Mouse (Mus musculus): ENCODE measurements around the gene Podxl. TPM values are rescaled to one million over a fixed set of nuclear protein-coding genes. Genes with fewer than 3 reads are reported as not detected.

Gene Podxl
- polyA plus RNA-seq, 1 experiment from 2014 or later, result 17.2 TPM

DNA sequence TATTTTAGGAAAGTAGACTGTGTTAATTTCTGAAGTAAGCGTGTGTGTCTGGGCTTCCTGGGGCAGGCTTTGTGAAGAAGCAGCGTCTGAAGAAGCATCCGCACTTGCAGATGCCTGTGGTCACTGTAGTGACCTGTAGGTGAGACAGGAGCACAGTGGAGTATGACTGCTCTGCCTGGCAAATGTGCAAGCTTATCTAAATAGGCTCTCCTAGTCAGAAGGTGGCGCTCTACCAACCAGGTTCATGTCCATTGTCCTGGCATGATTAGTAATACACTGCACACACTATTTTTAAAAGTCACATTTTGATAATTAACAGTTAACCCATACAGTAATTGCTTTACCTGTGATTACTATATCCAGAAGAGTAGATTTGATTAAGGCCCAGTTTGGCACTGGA is 85.6 kb downstream of the Podxl start:
- Histone ChIP-seq H3K4me1 (peaks cover 7% of the 10 kb centered on the region; the same call in 1 of the 2 replicates), H3K9me3 (no peaks in the 10 kb centered on the region), H3K27me3 (ENCODE audit: poor library complexity, severe bottlenecking) (no peaks in the 10 kb centered on the region), H3K4me3 (no peak overlapping the region), H3K27ac (no peak overlapping the region), H3K36me3 (replicated peaks) (peaks cover 53% of the 10 kb centered on the region)
- 75% methylated on average over 4 of the region's 4 CpGs for WGBS
- no peak for DNase-seq (ENCODE audit: extremely low spot score, low spot score)

Other genes with a start within 250 kb of the Podxl start
- 207 TPM in 2 replicates for gene Mkln1, start 165.2 kb downstream of the Podxl start, polyA plus RNA-seq (2016; fragmentation: Nextera tagmentation; extraction: Ambion mirVana)